Mouse (Mus musculus): Measurements from ENCODE around the gene Tgm3. TPM values are rescaled to one million over a fixed set of nuclear protein-coding genes. Genes with fewer than 3 reads are reported as not detected.

Gene Tgm3
- polyA plus RNA-seq, 1 experiment: 1.0 TPM

DNA sequence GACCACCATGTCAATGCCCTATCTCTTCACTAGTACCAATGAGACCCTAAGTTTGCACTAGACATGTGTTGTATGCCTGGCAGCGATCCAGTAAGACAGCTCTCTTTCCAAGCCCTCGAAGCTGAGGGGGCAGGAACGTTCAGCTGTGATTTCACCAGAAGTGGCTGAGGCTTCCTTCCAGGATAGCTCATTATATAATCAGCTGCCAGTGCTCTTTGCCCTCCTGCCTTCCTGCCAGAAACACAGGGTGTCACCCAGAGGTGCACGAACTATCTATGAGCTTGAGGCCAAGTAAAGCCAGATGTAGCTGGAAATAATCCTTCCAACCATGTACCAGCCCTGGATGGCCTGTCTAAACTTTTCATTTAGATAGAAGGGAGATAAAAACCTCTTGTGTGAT lies 8.1 kb upstream of the Tgm3 start:
- Histone ChIP-seq H3K4me3 (ENCODE audit: control insufficient read depth, low read depth, low read length) (no peak overlapping the region), H3K4me1 (ENCODE audit: control insufficient read depth, insufficient read depth, low read length) (no peaks in the 10 kb centered on the region), H3K27ac (ENCODE audit: control insufficient read depth, insufficient read depth, low read depth, low read length) (no peak overlapping the region), H3K36me3 (ENCODE audit: control insufficient read depth, insufficient read depth, low read length) (no peaks in the 10 kb centered on the region), H3K27me3 (ENCODE audit: control insufficient read depth, insufficient read depth, low read length) (no peaks in the 10 kb centered on the region)
- TF ChIP-seq POLR2A (IDR thresholded peaks at IDR 0.05; ENCODE audit: control insufficient read depth, low read depth, low read length): no peak
- TF ChIP-seq CTCF (IDR thresholded peaks at IDR 0.05; ENCODE audit: control insufficient read depth, insufficient read depth, insufficient replicate concordance, low read depth, low read length): no peak

DNA sequence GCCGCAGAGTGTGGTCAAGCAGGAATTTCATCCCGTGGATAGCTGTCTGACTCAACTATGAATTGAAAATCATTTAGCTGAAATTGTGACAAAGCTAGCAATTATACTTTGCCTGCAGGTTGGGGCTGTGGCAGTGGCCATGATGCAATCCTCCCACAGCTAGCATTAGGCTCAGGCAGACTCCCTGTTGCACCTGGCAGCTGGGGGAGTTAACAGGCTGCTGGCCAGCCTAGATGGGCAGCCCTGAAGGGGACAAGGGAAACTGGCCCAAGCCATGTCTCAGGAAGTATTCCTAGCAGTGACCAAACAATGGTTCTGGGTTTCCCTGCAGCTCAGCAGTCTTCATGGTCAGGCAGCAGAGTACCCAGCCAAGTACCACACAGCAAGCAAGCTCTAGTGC lies 2.8 kb upstream of the Tgm3 start:
- H3K4me3 ChIP-seq (ENCODE audit: control insufficient read depth, low read depth, low read length): no peak overlapping the region
- H3K27me3 ChIP-seq (ENCODE audit: control insufficient read depth, insufficient read depth, low read length): no peaks in the 10 kb centered on the region
- TF ChIP-seq CTCF (IDR thresholded peaks at IDR 0.05; ENCODE audit: control insufficient read depth, insufficient read depth, insufficient replicate concordance, low read depth, low read length) (no peak), POLR2A (IDR thresholded peaks at IDR 0.05; ENCODE audit: control insufficient read depth, low read depth, low read length) (no peak)
- H3K36me3 ChIP-seq (ENCODE audit: control insufficient read depth, insufficient read depth, low read length): no peaks in the 10 kb centered on the region
- H3K27ac ChIP-seq (ENCODE audit: control insufficient read depth, insufficient read depth, low read depth, low read length): no peak overlapping the region
- H3K4me1 ChIP-seq (ENCODE audit: control insufficient read depth, insufficient read depth, low read length): no peaks in the 10 kb centered on the region

DNA sequence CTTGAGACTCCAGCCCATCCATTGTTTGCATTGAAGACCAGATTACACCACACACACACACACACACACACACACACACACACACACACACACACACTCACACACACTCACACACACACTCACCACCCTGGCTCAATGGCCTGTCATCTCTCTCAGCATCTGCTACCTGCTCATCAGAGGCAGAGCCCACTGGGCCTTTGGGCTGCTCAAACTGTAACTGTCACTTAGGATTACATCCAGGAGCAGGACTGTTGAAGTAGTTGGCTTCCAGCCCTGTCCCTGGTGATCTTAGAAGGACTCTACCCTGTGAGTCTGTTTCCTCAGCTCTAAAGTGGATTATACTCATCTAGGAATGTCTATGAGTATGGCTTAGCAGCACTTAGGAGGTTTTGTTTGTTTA lies 1.5 kb downstream of the Tgm3 start:
- H3K27me3 ChIP-seq (ENCODE audit: control insufficient read depth, insufficient read depth, low read length): no peaks in the 10 kb centered on the region
- no peaks in the 10 kb centered on the region for H3K4me1 ChIP-seq (ENCODE audit: control insufficient read depth, insufficient read depth, low read length)
- no peak overlapping the region for H3K27ac ChIP-seq (ENCODE audit: control insufficient read depth, insufficient read depth, low read depth, low read length)
- H3K4me3 ChIP-seq (ENCODE audit: control insufficient read depth, low read depth, low read length): no peak overlapping the region
- H3K36me3 ChIP-seq (ENCODE audit: control insufficient read depth, insufficient read depth, low read length): no peaks in the 10 kb centered on the region
- no peak for TF ChIP-seq CTCF (IDR thresholded peaks at IDR 0.05; ENCODE audit: control insufficient read depth, insufficient read depth, insufficient replicate concordance, low read depth, low read length)

DNA sequence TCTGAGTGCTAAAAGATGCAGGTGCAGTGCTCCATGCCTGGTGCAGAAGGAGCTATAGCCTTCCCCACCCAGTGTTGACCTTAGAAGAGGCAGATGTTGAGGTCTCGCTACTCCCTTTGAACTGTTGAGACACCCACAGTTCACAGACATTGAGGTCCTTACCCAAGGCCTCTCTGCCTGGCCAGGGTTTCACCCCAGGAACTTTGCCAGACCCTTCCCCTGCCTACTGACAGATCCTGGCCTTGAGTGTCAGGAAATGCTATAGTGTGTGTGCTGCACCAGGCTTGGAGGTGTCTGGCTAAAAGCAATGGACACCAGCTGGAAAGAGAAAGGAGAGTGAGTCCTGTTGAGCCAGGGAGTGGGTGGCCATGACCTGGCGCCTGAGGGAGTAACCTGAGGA lies 3.0 kb downstream of the Tgm3 start:
- Histone ChIP-seq H3K27ac (ENCODE audit: control insufficient read depth, insufficient read depth, low read depth, low read length) (no peak overlapping the region), H3K4me3 (ENCODE audit: control insufficient read depth, low read depth, low read length) (no peak overlapping the region), H3K27me3 (ENCODE audit: control insufficient read depth, insufficient read depth, low read length) (no peaks in the 10 kb centered on the region), H3K36me3 (ENCODE audit: control insufficient read depth, insufficient read depth, low read length) (no peaks in the 10 kb centered on the region), H3K4me1 (ENCODE audit: control insufficient read depth, insufficient read depth, low read length) (no peaks in the 10 kb centered on the region)
- TF ChIP-seq CTCF (IDR thresholded peaks at IDR 0.05; ENCODE audit: control insufficient read depth, insufficient read depth, insufficient replicate concordance, low read depth, low read length) (no peak), POLR2A (IDR thresholded peaks at IDR 0.05; ENCODE audit: control insufficient read depth, low read depth, low read length) (no peak)

DNA sequence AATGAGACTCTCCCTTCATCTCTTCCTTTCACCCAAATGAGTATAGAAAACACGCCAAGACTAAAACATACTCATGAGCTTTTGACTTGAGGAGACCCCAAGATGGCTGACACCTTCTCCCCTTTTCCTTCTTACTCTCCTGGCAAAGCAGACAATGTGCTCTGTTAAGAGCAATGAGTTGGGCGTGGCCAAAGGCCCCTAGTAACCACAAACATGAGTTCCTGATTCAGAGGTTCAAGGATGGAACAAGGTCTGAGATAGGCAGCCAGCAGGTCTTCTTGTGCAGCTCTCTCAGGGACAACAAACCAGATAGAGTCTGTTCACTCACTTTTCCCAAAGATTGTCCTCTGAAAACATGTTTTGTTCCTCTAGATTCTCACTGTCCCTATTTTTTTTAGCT lies 5.9 kb downstream of the Tgm3 start:
- Histone ChIP-seq H3K27ac (ENCODE audit: control insufficient read depth, insufficient read depth, low read depth, low read length) (no peak overlapping the region), H3K36me3 (ENCODE audit: control insufficient read depth, insufficient read depth, low read length) (no peaks in the 10 kb centered on the region)

DNA sequence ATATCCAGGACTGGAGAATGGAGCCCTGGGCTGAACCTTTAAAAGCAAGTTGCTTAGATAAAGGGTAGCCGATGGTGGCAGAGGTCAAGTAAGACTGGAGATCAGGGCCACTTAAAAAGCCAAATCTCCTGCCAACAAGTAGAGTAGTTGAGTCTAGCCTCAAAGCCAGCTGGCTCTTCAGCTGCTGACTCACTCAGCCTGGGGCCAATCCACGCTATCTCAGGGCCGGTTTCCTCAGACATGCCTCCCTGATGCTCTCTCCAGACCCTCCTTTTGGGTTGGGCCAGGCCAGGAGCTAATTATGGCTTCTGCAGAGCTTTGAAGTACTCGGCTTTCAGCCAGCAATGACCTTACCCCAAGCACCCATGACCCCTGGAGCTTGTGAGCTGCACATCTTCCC lies 15.7 kb downstream of the Tgm3 start:
- H3K36me3 ChIP-seq (ENCODE audit: control insufficient read depth, insufficient read depth, low read length): no peaks in the 10 kb centered on the region
- no peak overlapping the region for H3K4me3 ChIP-seq (ENCODE audit: control insufficient read depth, low read depth, low read length)
- H3K4me1 ChIP-seq (ENCODE audit: control insufficient read depth, insufficient read depth, low read length): no peaks in the 10 kb centered on the region
- H3K27ac ChIP-seq (ENCODE audit: control insufficient read depth, insufficient read depth, low read depth, low read length): no peak overlapping the region
- no peaks in the 10 kb centered on the region for H3K27me3 ChIP-seq (ENCODE audit: control insufficient read depth, insufficient read depth, low read length)
- TF ChIP-seq POLR2A (IDR thresholded peaks at IDR 0.05; ENCODE audit: control insufficient read depth, low read depth, low read length) (no peak), CTCF (IDR thresholded peaks at IDR 0.05; ENCODE audit: control insufficient read depth, insufficient read depth, insufficient replicate concordance, low read depth, low read length) (no peak)

More for the DNA sequence above, 5.9 kb downstream of the Tgm3 start:
- TF ChIP-seq CTCF (IDR thresholded peaks at IDR 0.05; ENCODE audit: control insufficient read depth, insufficient read depth, insufficient replicate concordance, low read depth, low read length) (no peak), POLR2A (IDR thresholded peaks at IDR 0.05; ENCODE audit: control insufficient read depth, low read depth, low read length) (no peak)
- Histone ChIP-seq H3K4me1 (ENCODE audit: control insufficient read depth, insufficient read depth, low read length) (no peaks in the 10 kb centered on the region), H3K27me3 (ENCODE audit: control insufficient read depth, insufficient read depth, low read length) (no peaks in the 10 kb centered on the region), H3K4me3 (ENCODE audit: control insufficient read depth, low read depth, low read length) (peak overlapping the region; percentile 16; the same call in 1 of the 2 replicates)

DNA sequence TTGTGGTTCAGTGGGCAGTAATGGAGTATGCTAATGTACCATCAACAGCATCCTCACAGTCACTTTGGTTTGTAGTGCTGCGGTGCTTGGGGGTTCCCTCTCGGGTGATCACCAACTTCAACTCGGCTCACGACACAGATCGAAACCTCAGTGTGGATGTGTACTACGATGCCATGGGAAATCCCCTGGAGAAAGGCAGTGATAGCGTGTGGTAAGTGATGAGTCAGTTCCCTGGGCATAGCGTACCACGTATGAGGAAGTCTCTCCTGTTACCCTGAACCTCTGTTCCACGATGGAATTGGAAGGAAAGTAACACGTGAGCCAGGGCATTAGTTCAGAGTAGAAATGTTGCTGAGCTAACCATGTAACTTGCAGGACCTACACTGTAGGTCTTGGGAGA lies 17.7 kb downstream of the Tgm3 start:
- Histone ChIP-seq H3K27ac (ENCODE audit: control insufficient read depth, insufficient read depth, low read depth, low read length) (no peak overlapping the region), H3K36me3 (ENCODE audit: control insufficient read depth, insufficient read depth, low read length) (no peaks in the 10 kb centered on the region), H3K27me3 (ENCODE audit: control insufficient read depth, insufficient read depth, low read length) (no peaks in the 10 kb centered on the region), H3K4me1 (ENCODE audit: control insufficient read depth, insufficient read depth, low read length) (no peaks in the 10 kb centered on the region), H3K4me3 (ENCODE audit: control insufficient read depth, low read depth, low read length) (no peak overlapping the region)
- TF ChIP-seq POLR2A (IDR thresholded peaks at IDR 0.05; ENCODE audit: control insufficient read depth, low read depth, low read length) (no peak), CTCF (IDR thresholded peaks at IDR 0.05; ENCODE audit: control insufficient read depth, insufficient read depth, insufficient replicate concordance, low read depth, low read length) (no peak)

DNA sequence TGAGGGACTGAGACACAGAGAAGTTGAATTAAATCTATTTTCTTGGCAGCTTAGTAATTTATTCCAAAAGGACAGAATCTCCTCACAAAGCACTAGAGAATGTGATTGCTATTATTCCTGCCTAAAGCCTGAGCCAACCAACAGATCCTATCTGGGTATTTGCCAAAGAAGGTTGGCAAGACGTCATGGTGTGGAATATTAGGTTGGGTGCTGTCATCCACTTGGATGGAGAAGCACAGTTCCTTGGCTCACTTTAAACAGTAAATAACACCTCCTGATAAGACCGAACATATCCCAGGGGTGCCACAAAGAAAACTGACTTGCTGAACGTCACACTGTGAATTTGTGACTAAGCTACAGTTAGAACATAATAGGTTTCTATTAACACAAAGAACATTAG lies 20.5 kb downstream of the Tgm3 start:
- no peaks in the 10 kb centered on the region for H3K36me3 ChIP-seq (ENCODE audit: control insufficient read depth, insufficient read depth, low read length)

More for the DNA sequence above, 20.5 kb downstream of the Tgm3 start:
- Histone ChIP-seq H3K4me3 (ENCODE audit: control insufficient read depth, low read depth, low read length) (no peak overlapping the region), H3K4me1 (ENCODE audit: control insufficient read depth, insufficient read depth, low read length) (no peaks in the 10 kb centered on the region), H3K27me3 (ENCODE audit: control insufficient read depth, insufficient read depth, low read length) (no peaks in the 10 kb centered on the region), H3K27ac (ENCODE audit: control insufficient read depth, insufficient read depth, low read depth, low read length) (no peak overlapping the region)
- TF ChIP-seq CTCF (IDR thresholded peaks at IDR 0.05; ENCODE audit: control insufficient read depth, insufficient read depth, insufficient replicate concordance, low read depth, low read length) (no peak), POLR2A (IDR thresholded peaks at IDR 0.05; ENCODE audit: control insufficient read depth, low read depth, low read length) (no peak)

Measured in testis, adult 2 months (tissue).